ENCODE assay signal across 35 mouse cellular contexts in genomic region chr11:101918609-101919008, GRCm38 (mm10). TPM values are rescaled to one million over a fixed set of nuclear protein-coding genes. Genes with fewer than 3 reads are reported as not detected.
"Had no signal": no experiment of that assay in that cellular context is flagged by ENCODE, and none has a peak within 500 bp of the region (broad histone marks: within the 10 kb centered on the region; RNA-seq: fewer than 3 reads in every experiment).

No protein-coding gene starts in this region.

- H3K4me3 ChIP-seq: embryonic facial prominence, embryonic 10.5 days; embryonic facial prominence, embryonic 12.5 days; embryonic facial prominence, embryonic 13.5 days; embryonic facial prominence, embryonic 15.5 days; erythroblast, embryonic 14.5 days; forebrain, embryonic 10.5 days; forebrain, embryonic 12.5 days; forebrain, embryonic 13.5 days; forebrain, embryonic 15.5 days; gastrocnemius, adult 2 months had no signal

- H3K27ac ChIP-seq: embryonic facial prominence, embryonic 10.5 days; embryonic facial prominence, embryonic 12.5 days; embryonic facial prominence, embryonic 13.5 days; embryonic facial prominence, embryonic 15.5 days; forebrain, embryonic 10.5 days; forebrain, embryonic 12.5 days; forebrain, embryonic 13.5 days; forebrain, embryonic 15.5 days; gastrocnemius, adult 2 months had no signal

- H3K36me3 ChIP-seq: embryonic facial prominence, embryonic 10.5 days; embryonic facial prominence, embryonic 12.5 days; embryonic facial prominence, embryonic 13.5 days; embryonic facial prominence, embryonic 15.5 days; forebrain, embryonic 10.5 days; forebrain, embryonic 12.5 days; forebrain, embryonic 15.5 days had no signal

- H3K4me2 ChIP-seq: embryonic facial prominence, embryonic 12.5 days; embryonic facial prominence, embryonic 13.5 days; embryonic facial prominence, embryonic 15.5 days; forebrain, embryonic 12.5 days; forebrain, embryonic 13.5 days; forebrain, embryonic 15.5 days had no signal

- DNase-seq: cerebellum, adult 18-20 months; cerebellum, adult 2 months; cerebellum, adult 8-10 months; cerebellum, adult 9-10 months; cerebellum, adult 9-11 months; cerebellum, postnatal 10 days; cerebellum, postnatal 14 days; cerebellum, postnatal 25 days; cerebellum, postnatal 36 days; embryo, embryonic 11 days; forebrain, postnatal 0 days; gastrocnemius, adult 2 months; gastrocnemius, postnatal 10 days; gastrocnemius, postnatal 14 days; gastrocnemius, postnatal 25 days; gastrocnemius, postnatal 36 days; heart, adult 11 months had no signal

- H3K4me1 ChIP-seq: embryonic facial prominence, embryonic 12.5 days; embryonic facial prominence, embryonic 13.5 days; forebrain, embryonic 12.5 days; forebrain, embryonic 13.5 days; forebrain, embryonic 15.5 days had no signal

- H3K9me3 ChIP-seq: embryonic facial prominence, embryonic 10.5 days; embryonic facial prominence, embryonic 12.5 days; embryonic facial prominence, embryonic 13.5 days; embryonic facial prominence, embryonic 15.5 days; forebrain, embryonic 10.5 days; forebrain, embryonic 12.5 days; forebrain, embryonic 13.5 days; forebrain, embryonic 15.5 days had no signal

- ATAC-seq: forebrain, embryonic 13.5 days; forebrain, embryonic 14.5 days; forebrain, embryonic 15.5 days; forebrain, embryonic 16.5 days had no signal

- H3K9ac ChIP-seq: embryonic facial prominence, embryonic 12.5 days; embryonic facial prominence, embryonic 13.5 days; embryonic facial prominence, embryonic 15.5 days; forebrain, embryonic 12.5 days; forebrain, embryonic 13.5 days; forebrain, embryonic 15.5 days; forebrain, postnatal 0 days had no signal

RNA-seq across cellular contexts. Expression of gene Meox1, which starts 24.4 kb away (rescaled TPM):
- total RNA-seq: common myeloid progenitor, adult 5-6 weeks; granulocyte monocyte progenitor cell, adult 5-6 weeks had no signal
- polyA plus RNA-seq: erythroblast, embryonic 14.5 days had no signal

RNA-seq across cellular contexts. Expression of gene Sost, which starts 48.2 kb away (rescaled TPM):
- total RNA-seq: common myeloid progenitor, adult 5-6 weeks; forebrain, postnatal 0 days; gastrocnemius, adult 18-20 months; gastrocnemius, adult 2 months; gastrocnemius, adult 8-10 months; gastrocnemius, postnatal 14 days; gastrocnemius, postnatal 25 days; gastrocnemius, postnatal 36 days; granulocyte monocyte progenitor cell, adult 5-6 weeks had no signal
- polyA plus RNA-seq: embryonic facial prominence, embryonic 11.5 days; embryonic facial prominence, embryonic 14.5 days; erythroblast, embryonic 14.5 days; forebrain, embryonic 10.5 days; forebrain, embryonic 11.5 days; forebrain, embryonic 13.5 days; forebrain, embryonic 14.5 days; forebrain, embryonic 15.5 days; forebrain, embryonic 16.5 days; forebrain, postnatal 0 days had no signal
